Mouse (Mus musculus) cerebellum, postnatal 25 days (tissue): ENCODE data around the gene Ldhal6b.

ENCODE experiments used
- DNase-seq, 2 experiments: peaks; one replicate each; pipeline ENCODE4 v3.0.0; 2021; ENCODE audit warnings: mixed read lengths in 2 of 2

Ldhal6b gene

DNA sequence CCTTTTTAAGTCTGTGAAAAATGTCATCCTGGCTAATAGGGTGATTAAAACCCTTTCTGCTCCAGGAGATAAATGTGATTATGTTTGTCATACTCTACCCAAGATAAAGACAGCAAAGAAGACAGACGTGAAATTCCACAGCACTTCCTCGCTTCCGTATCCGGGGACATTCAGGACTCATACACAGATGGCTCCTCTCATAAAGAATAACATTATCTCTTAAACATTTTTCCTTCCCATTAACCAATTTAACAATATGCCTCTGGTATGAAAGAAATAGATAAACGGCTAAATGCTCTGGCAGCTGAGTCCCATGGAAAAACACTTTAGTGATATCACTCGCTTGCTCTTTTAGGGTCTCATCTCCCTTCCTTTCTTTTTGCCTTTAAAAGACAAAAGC lies 11.5 kb downstream of the Ldhal6b start:
- no peak for DNase-seq

DNA sequence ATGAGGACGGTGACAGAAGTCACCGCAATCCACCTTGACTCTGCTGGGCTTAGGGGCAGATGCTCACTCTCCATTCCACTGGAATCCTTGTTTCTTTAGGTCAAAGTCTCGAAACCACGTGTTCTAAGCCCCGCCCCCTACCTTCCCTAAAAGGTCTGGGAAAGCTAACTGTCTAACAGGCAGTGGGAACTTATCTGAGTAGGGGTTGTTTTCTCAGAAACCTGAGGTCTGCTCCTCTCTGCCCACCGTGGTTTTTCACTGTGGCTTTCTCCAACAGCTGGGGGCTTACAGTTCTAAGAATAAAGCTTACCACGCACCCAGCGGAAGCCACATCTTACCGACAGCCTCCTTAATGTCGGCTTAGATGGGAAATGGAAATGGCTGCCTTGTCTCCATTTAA lies 12.0 kb downstream of the Ldhal6b start:
- no peak for DNase-seq

GRCm38 (mm10) chr17:5403885-5404284 lies 14.7 kb downstream of the Ldhal6b start:
- DNase-seq: no peak

DNA sequence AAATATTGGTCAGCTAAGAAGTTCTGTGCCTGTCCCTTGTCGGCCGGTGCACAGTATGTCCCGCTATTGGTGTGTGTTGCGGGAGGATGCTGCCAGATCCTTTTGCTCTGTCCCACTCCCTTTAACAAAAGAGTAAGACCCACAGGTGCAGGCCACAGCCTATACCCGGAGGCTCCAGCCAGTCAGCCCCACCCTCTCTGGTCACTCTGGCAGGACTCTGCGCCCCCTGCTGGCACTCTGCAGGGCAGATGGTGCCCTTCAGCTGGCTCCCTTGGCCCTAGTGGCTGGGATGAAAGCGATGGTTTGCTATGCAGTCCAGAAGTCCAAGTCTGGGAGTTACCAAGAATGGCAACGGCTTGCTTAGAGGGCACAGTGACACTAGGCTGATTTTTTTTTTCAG lies 15.9 kb downstream of the Ldhal6b start:
- DNase-seq: peak; percentile 90 to 94

GRCm38 (mm10) chr17:5402069-5402468 lies 16.5 kb downstream of the Ldhal6b start:
- DNase-seq: peak; percentile 78 to 88

- no peak for DNase-seq
Observed at GRCm38 (mm10) chr17:5401288-5401687, 17.3 kb downstream of the Ldhal6b start.

DNA sequence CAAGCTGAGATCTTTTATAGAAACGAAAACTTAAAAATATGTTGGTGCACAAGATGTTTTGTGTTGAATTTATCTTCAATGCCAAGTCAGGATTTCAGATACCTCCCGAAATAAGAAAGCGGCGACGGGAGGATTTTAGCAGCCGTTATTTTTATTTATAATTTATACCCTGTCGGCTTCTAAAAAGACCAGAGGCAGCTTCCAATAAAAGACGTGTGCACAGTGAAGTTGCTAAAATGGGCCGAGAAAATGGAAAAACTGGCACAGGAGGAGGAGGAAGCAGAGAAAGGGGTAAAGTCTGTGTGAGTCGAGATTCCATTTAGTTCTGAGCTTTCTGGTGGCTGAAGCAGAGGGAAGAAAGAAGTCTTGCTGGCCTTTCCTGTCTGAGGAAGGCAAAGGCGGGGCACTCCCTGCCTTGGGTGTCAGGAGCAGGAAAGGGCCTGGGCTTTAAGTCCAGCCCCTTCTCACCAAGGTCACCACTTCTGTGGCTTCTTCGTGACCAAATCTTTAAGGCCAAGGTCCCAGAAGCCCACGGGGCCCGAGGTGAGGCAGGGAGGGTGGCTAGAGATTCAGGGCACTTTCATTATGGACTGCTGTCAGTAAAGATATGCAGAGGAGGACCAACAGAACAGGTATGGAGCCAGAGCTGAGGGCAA lies 18.0 kb downstream of the Ldhal6b start:
- no peak for DNase-seq

DNA sequence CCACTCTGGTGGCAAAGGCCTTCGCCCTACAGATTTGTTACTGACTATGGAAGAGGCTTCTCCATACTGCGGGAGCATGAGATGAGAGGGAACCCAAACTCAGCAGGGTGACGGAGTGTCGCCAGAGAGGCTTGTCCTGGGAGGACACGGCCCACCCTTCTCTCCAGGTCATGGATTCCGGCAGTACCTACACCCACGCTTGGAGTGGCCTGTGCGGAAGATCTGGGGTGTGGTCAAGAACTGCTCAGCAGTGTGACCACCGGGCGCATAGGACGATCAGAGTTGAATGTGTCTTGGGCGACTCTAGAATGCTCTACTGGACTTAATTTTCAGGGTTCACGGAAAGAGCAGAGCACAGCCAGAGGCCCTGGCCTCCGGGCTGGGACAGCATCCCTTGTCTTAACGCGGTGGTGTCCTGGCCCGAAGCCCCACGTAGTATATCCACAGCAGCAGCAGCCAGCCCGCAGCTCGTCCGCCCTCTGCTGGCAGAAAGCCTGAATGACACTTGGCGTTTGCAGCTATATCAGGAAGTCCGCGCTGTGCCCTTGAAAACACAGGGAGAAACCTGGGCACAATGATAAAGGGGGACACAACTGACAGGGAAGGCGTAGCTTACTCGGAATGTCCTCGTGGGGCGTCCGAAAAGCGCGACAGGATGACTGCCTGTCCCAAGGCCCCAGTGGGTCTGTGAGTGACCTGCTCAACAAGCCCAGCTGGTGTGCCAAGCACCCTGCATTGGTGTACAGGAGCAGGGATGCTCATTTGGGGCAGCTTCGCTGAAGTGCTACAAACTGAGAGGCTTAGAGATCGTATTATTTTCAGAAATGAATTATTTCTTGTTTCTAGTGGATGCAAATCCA lies 21.2 kb downstream of the Ldhal6b start:
- DNase-seq: peak; percentile 95

GRCm38 (mm10) chr17:5396213-5396612 lies 22.4 kb downstream of the Ldhal6b start:
- DNase-seq: no peak

- DNase-seq: no peak
Observed at GRCm38 (mm10) chr17:5395454-5396205, 22.9 kb downstream of the Ldhal6b start.

DNA sequence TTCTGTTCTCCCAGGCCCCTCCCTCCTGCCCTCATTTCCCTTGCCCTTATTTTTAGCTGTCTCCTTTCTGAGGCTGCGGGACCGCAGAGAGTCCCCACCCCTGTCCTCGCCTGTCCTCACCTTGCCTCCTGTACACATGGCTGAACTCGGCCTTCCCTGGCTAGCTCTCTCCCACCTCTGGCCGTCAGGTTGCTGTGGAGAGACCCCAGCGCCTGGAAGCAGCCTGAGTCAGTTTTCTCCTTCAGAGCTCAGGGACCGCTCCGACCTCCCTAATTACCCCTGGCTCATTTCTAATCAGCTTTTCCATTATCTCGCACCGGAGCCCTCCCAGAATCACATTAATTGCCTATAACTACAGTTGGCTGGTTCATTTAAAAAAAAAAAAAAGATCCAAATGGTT lies 27.9 kb downstream of the Ldhal6b start:
- no peak for DNase-seq

DNA sequence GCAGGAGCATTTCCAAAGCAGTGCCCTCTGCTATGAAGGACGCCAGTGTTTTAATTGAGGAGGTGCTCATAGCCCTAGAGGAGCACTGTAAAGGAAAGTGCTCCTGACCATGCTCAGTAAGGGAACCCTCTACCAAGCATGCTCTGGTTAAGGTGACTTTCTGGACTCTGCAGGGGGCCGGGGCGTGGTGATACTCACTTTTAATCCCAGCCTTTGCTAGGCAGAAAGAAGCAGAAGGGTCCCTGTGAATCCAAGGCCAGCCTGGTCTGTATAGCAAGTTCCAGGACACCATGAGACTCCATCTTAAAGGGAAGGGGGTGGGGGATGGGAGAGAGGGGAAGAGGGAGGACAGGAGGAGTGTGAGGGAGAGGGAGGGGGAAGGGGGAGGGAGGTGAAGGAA lies 30.2 kb downstream of the Ldhal6b start:
- DNase-seq: no peak

GRCm38 (mm10) chr17:5386885-5387545 lies 31.6 kb downstream of the Ldhal6b start:
- peak; percentile 82 for DNase-seq

DNA sequence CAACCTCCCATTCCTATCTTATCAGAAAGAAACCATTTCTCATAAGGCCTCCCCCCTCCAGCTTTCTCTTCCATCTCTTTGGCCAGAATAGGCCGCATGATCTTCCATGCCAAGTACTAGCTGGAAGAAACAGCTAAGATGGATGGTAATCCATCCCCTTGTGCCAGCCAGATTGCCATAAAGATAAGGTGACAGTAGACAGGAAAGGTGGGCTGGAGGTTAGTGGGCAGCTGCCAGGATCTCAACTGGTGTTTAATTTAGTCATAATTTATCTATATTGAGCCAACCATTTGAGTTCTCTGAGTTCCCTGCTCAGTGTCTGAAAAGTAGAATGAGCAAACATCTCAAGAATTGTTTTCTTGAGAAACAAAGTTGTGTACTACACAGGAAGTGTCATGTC lies 32.9 kb downstream of the Ldhal6b start:
- DNase-seq: no peak

- peak in 1 of 2 experiments; percentile 24 for DNase-seq
Observed at GRCm38 (mm10) chr17:5377930-5378310, 40.6 kb downstream of the Ldhal6b start.

- no peak for DNase-seq
Observed at GRCm38 (mm10) chr17:5377151-5377929, 41.2 kb downstream of the Ldhal6b start.

- peak; percentile 55 to 59 for DNase-seq
Observed at GRCm38 (mm10) chr17:5372951-5373350, 45.6 kb downstream of the Ldhal6b start.

- no peak for DNase-seq
Observed at GRCm38 (mm10) chr17:5371521-5371920, 47.0 kb downstream of the Ldhal6b start.

DNA sequence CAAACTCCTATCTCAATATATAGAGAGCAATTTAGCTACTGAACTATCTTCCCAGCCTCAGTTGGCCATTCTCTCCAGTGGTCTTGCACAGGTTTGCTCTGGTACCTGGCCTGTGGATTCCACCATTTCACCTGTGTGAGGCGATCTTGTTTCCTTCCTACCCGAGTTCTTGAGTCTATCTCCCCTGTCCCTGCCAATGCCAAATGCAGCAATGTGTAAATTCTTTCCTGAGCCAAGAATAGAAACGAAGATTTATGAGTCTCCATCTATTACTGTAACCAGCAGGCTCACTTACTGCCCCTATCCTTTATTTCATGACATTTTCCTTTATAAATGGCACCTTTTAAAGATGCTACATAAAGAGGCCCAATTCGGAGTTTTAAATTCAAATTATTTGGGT lies 47.5 kb downstream of the Ldhal6b start:
- DNase-seq: no peak
